Mouse (Mus musculus) bone marrow macrophage, adult 2 months (primary cell): Measurements from ENCODE around the gene Lrp4. TPM values are rescaled to one million over a fixed set of nuclear protein-coding genes. Genes with fewer than 3 reads are reported as not detected.

Experiments used
- H3K27ac ChIP-seq: 2 replicates; pipeline ENCODE4 v1.5.1; 2012; ENCODE audit warnings: low read depth, low read length; ENCODE audit not compliant: insufficient read depth
- H3K4me1 ChIP-seq: 2 replicates; pipeline ENCODE4 v1.6.1; 2012; ENCODE audit warnings: low read length; ENCODE audit not compliant: control insufficient read depth, insufficient read depth
- H3K4me3 ChIP-seq: 2 replicates; pipeline ENCODE4 v1.5.1; 2012; ENCODE audit warnings: mild to moderate bottlenecking, low read length, moderate library complexity; ENCODE audit not compliant: insufficient read depth
- CTCF ChIP-seq: IDR thresholded peaks from 2 replicates; pipeline ENCODE4 v1.5.1; 2012; ENCODE audit warnings: low read depth, mild to moderate bottlenecking, low read length, moderate library complexity
- POLR2A ChIP-seq: IDR thresholded peaks from 2 replicates; pipeline ENCODE4 v1.6.1; 2012; ENCODE audit warnings: mild to moderate bottlenecking, low read depth, low read length, borderline replicate concordance
- polyA plus RNA-seq: library from polyadenylated mRNA; stranded (reverse); fragments of >200 nt; gene quantifications from 2 replicates; pipeline ENCODE4 v1.2.4, GENCODE M21; 2012; ENCODE audit not compliant: missing spikeins, insufficient read depth, insufficient read length

Gene Lrp4
- polyA plus RNA-seq, 1 experiment: 3.8 TPM

DNA sequence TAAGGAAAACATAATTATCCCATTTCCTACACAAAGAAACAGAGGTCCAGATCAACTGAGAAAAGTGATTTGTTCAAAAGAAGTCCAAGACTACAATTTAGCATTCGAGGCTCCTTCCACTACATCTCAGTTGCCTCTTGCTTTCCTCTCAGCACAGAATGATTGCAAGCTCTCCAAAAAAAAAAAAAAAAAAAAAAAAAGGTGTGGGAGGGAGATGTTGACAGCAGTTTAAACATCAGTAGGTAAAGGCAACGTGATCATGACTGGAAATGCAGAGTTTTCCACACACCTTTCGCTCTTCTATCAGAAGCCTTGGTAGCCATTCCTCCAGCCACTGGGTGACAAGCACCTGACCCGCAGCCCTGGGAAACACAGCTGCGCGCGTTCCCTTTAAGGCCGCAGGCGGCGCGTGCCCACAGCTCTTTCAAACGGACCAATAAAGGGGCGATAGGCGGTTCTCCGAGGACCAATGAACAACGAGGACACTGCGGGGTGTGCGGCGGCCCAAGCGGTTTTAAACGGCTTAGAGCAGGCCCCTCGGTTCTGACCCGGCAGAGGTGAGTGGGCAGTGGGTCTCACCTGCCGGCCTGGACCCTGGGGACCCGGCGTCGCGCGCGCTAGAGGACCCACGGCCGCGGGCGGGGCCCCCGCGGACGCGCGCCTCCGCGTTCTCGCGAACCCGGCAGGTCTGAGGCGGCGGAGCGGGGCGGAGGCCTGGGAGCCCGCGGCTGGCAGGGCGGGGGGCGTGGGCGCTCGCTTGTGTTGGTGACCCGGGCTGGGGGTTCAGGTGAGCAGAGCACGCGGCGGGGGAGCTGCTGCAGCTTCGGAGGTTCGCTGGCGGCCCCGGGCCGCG, 69.2 kb downstream of the Lrp4 start, which contains the start of gene Ckap5:
Gene Ckap5 (plus strand): TSS at position 469 of the 853 bp plus-strand sequence.
- H3K4me1 ChIP-seq: peaks cover 8% of the 10 kb centered on the region
- peak within 1 kb of the TSS; percentile 89 for H3K4me3 ChIP-seq
- 0 out of 2 replicates have a peak within 1 kb of the TSS, but pooled peaks have one; percentile 28 for H3K27ac ChIP-seq
- no peak for TF ChIP-seq POLR2A
- TF ChIP-seq CTCF: no peak

DNA sequence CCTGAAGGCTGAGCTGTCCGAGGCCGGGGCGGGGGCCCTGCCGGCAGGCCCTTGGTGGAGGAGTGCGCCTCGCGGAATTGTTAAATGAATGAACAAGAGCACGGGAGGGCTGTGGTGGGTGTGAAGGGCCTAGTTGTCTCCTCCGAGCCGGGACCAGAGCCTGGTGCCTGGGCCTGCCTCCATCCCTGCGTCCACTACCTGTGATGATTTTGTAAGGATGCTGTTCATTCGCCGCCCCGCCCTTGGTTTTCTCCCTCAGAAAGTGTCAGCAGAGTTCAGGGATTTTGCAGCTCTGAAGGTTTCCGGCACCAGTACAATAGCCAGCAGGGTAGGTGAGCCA, 69.8 kb downstream of the Lrp4 start:
- Histone ChIP-seq H3K4me3 (peak overlapping the region; percentile 89), H3K4me1 (peaks cover 10% of the 10 kb centered on the region), H3K27ac (0 out of 2 replicates have a peak overlapping the region, but pooled peaks have one; percentile 28)
- TF ChIP-seq CTCF: no peak
- no peak for TF ChIP-seq POLR2A

DNA sequence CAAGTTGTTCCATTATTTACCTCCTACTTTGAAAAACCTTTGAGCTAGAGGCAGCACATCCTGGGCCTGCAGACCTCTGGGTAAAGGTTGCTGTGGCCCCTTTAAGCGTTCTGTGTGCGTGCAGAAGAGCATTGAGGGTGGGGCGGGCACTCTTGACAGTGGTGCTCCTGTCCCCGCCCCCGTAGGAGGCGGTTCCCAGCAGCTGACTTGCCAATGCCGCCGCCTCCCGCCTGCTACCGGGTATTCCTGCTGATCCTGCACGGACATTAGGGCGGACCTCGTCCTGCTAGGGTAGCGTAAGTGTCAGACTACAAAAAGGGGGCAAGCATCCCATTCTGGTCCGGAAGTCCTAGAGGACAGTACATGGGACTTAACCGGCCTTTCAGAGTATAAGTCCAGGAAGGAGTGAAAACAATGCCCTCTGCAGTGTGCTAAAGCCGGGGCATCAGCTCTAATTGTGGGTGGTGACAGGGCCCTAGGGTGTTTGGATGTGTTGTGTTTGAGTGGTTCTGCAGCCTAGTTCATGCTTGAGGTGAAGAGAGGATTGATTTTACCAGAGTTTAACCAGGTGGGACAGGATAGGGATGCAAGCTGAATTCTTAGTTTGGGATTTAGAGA, 80.4 kb downstream of the Lrp4 start:
- TF ChIP-seq CTCF (no peak), POLR2A (no peak)
- H3K4me1 ChIP-seq: 0 out of 2 replicates have a peak, but pooled peaks cover 2% of the 10 kb centered on the region
- peak overlapping the region; percentile 34 for H3K4me3 ChIP-seq
- H3K27ac ChIP-seq: no peak overlapping the region

Other genes with a start within 250 kb of the Lrp4 start
- gene Ddb2, start 220.5 kb upstream of the Lrp4 start, polyA plus RNA-seq: 12.6 and 13.1 TPM in 2 replicates
- 0.64 and 1.3 TPM in 2 replicates for gene Pacsin3, start 201.6 kb upstream of the Lrp4 start, polyA plus RNA-seq
- 52.3 TPM in 2 replicates for gene Arfgap2, start 192.5 kb upstream of the Lrp4 start, polyA plus RNA-seq
- gene 1110051M20Rik, start 12.8 kb upstream of the Lrp4 start, polyA plus RNA-seq: 8.1 and 14.2 TPM in 2 replicates
- 31.8 and 40.1 TPM in 2 replicates for gene Ckap5, start 69.3 kb downstream of the Lrp4 start, polyA plus RNA-seq
- not detected in 2 replicates for gene F2, start 178.9 kb downstream of the Lrp4 start, polyA plus RNA-seq
- gene Zfp408, start 192.3 kb downstream of the Lrp4 start, polyA plus RNA-seq: 12.5 and 17.5 TPM in 2 replicates
- 66.6 and 88.4 TPM in 2 replicates for gene Arhgap1, start 192.3 kb downstream of the Lrp4 start, polyA plus RNA-seq